Comparison of ENCODE assay signal across 24 mouse cellular contexts in genomic region chr11:25063042-25063441, GRCm38 (mm10).
DNase-seq lines count a peak whose midpoint lies in the region; ATAC-seq and TF ChIP-seq lines count a peak whose summit lies in the region.
"Had no signal": no experiment of that assay in that cellular context is flagged by ENCODE, and none has a peak within 500 bp of the region (broad histone marks: within the 10 kb centered on the region; RNA-seq: fewer than 3 reads in every experiment).

No protein-coding gene starts in this region.

- 17% methylated on average over 4 of the region's 4 CpGs for WGBS in forebrain, embryonic 11.5 days
- WGBS in forebrain, postnatal 0 days: 26% methylated on average over 4 of the region's 4 CpGs
- WGBS in intestine, embryonic 15.5 days: 40% methylated on average over 4 of the region's 4 CpGs
- 44% methylated on average over 4 of the region's 4 CpGs for WGBS in intestine, embryonic 16.5 days

- no peaks in the 10 kb centered on the region for H3K36me3 ChIP-seq in forebrain, embryonic 11.5 days (ENCODE audit: control insufficient read depth, insufficient read depth, low read length)
- no peaks in the 10 kb centered on the region for H3K36me3 ChIP-seq in forebrain, postnatal 0 days (ENCODE audit: insufficient read depth)
- no peaks in the 10 kb centered on the region for H3K36me3 ChIP-seq in intestine, embryonic 15.5 days
- no peaks in the 10 kb centered on the region for H3K36me3 ChIP-seq in intestine, embryonic 16.5 days (ENCODE audit: control insufficient read depth, insufficient read depth, low read length)
- H3K36me3 ChIP-seq: embryonic facial prominence, embryonic 15.5 days; G1E; heart, embryonic 15.5 days had no signal

- no peak overlapping the region for H3K4me3 ChIP-seq in forebrain, embryonic 11.5 days (ENCODE audit: low read depth, low read length)
- no peak overlapping the region for H3K4me3 ChIP-seq in forebrain, postnatal 0 days (ENCODE audit: low read depth, low read length)
- H3K4me3 ChIP-seq in intestine, embryonic 15.5 days (replicated peaks): no peak overlapping the region
- no peak overlapping the region for H3K4me3 ChIP-seq in intestine, embryonic 16.5 days (ENCODE audit: low read length)
- H3K4me3 ChIP-seq: embryonic facial prominence, embryonic 15.5 days; erythroblast, embryonic 14.5 days; heart, adult 2 months; heart, embryonic 15.5 days had no signal

- no peaks in the 10 kb centered on the region for H3K9me3 ChIP-seq in forebrain, embryonic 11.5 days (ENCODE audit: control insufficient read depth, low read length)
- H3K9me3 ChIP-seq in forebrain, postnatal 0 days (ENCODE audit: low read length): no peaks in the 10 kb centered on the region
- no peaks in the 10 kb centered on the region for H3K9me3 ChIP-seq in intestine, embryonic 15.5 days
- no peaks in the 10 kb centered on the region for H3K9me3 ChIP-seq in intestine, embryonic 16.5 days (ENCODE audit: control insufficient read depth, low read length)
- H3K9me3 ChIP-seq: embryonic facial prominence, embryonic 15.5 days; G1E; heart, embryonic 15.5 days had no signal

- no peak overlapping the region for H3K9ac ChIP-seq in forebrain, embryonic 11.5 days (ENCODE audit: low read length)
- H3K9ac ChIP-seq in forebrain, postnatal 0 days: no peak overlapping the region
- H3K9ac ChIP-seq in intestine, embryonic 15.5 days: no peak overlapping the region
- no peak overlapping the region for H3K9ac ChIP-seq in intestine, embryonic 16.5 days (ENCODE audit: low read depth, low read length)
- H3K9ac ChIP-seq: embryonic facial prominence, embryonic 15.5 days; heart, embryonic 15.5 days had no signal

- no peaks in the 10 kb centered on the region for H3K27me3 ChIP-seq in forebrain, embryonic 11.5 days (ENCODE audit: control insufficient read depth, insufficient read depth, low read length)
- H3K27me3 ChIP-seq in forebrain, postnatal 0 days (ENCODE audit: insufficient read depth, low read length): no peaks in the 10 kb centered on the region
- H3K27me3 ChIP-seq in intestine, embryonic 15.5 days (replicated peaks): no peaks in the 10 kb centered on the region
- no peaks in the 10 kb centered on the region for H3K27me3 ChIP-seq in intestine, embryonic 16.5 days (replicated peaks; ENCODE audit: control insufficient read depth, insufficient read depth, low read length)
- H3K27me3 ChIP-seq: embryonic facial prominence, embryonic 15.5 days; heart, embryonic 15.5 days had no signal

- peak; percentile 39 for DNase-seq in embryo, embryonic 10.5 days (ENCODE audit: low spot score)
- no peak for DNase-seq in embryo, embryonic 9.5 days (ENCODE audit: extremely low spot score)
- DNase-seq in forebrain, embryonic 11.5 days (ENCODE audit: low spot score): no peak
- DNase-seq in forebrain, postnatal 0 days: no peak
- peak; percentile 16 for DNase-seq in R1 (ENCODE audit: low read depth, low spot score)
- no peak for DNase-seq in adrenal gland, postnatal 25 days
- DNase-seq: B cell, adult 2 months; cerebellum, adult 11-12 months; cerebellum, adult 9-10 months; cerebellum, postnatal 25 days; gastrocnemius, postnatal 10 days; heart, adult 2 months; heart, postnatal 14 days; kidney, adult 2 months had no signal

- peak; percentile 51; the same call in 1 of the 2 replicates for ATAC-seq in forebrain, embryonic 11.5 days (replicated peaks; ENCODE audit: low FRiP score)
- ATAC-seq in forebrain, postnatal 0 days: no peak
- ATAC-seq in intestine, embryonic 15.5 days: no peak
- no peak for ATAC-seq in intestine, embryonic 16.5 days
- ATAC-seq: CD4-positive, CD25-positive, alpha-beta regulatory T cell, adult 4 months; forebrain, embryonic 14.5 days; hindbrain, postnatal 0 days had no signal

- H3K4me2 ChIP-seq in forebrain, embryonic 11.5 days (ENCODE audit: low read depth, low read length, severe bottlenecking): no peak overlapping the region
- H3K4me2 ChIP-seq in forebrain, postnatal 0 days (ENCODE audit: low read depth): no peak overlapping the region
- H3K4me2 ChIP-seq in intestine, embryonic 15.5 days (replicated peaks): no peak overlapping the region
- H3K4me2 ChIP-seq in intestine, embryonic 16.5 days (ENCODE audit: low read depth, low read length): no peak overlapping the region
- H3K4me2 ChIP-seq: embryonic facial prominence, embryonic 15.5 days; heart, embryonic 11.5 days; heart, embryonic 15.5 days had no signal

- H3K4me1 ChIP-seq in forebrain, embryonic 11.5 days (replicated peaks; ENCODE audit: control insufficient read depth, insufficient read depth, low read length): no peaks in the 10 kb centered on the region; the same call in 1 of the 2 replicates
- H3K4me1 ChIP-seq in forebrain, postnatal 0 days (ENCODE audit: insufficient read depth): no peaks in the 10 kb centered on the region
- peaks cover 9% of the 10 kb centered on the region; the same call in 1 of the 2 replicates for H3K4me1 ChIP-seq in intestine, embryonic 15.5 days (replicated peaks)
- no peaks in the 10 kb centered on the region for H3K4me1 ChIP-seq in intestine, embryonic 16.5 days (ENCODE audit: control insufficient read depth, insufficient read depth, low read length)
- H3K4me1 ChIP-seq: embryonic facial prominence, embryonic 15.5 days; heart, embryonic 15.5 days had no signal

- H3K27ac ChIP-seq in forebrain, embryonic 11.5 days (ENCODE audit: low read depth, low read length): no peak overlapping the region
- H3K27ac ChIP-seq in forebrain, postnatal 0 days (ENCODE audit: low read depth, low read length): no peak overlapping the region
- 0 out of 2 replicates have a peak overlapping the region, but pooled peaks have one; percentile 32 for H3K27ac ChIP-seq in intestine, embryonic 15.5 days
- H3K27ac ChIP-seq in intestine, embryonic 16.5 days (ENCODE audit: low read length): no peak overlapping the region
- H3K27ac ChIP-seq: embryonic facial prominence, embryonic 15.5 days; heart, adult 2 months; heart, embryonic 15.5 days; hindbrain, postnatal 0 days had no signal

- no peak for TF ChIP-seq CTCF in forebrain, postnatal 0 days (IDR thresholded peaks at IDR 0.05; ENCODE audit: low read depth)

Comparison
In these comparisons a context has a peak if more than half of its experiments do, and no peak if none do; other contexts are left out.
1. DNase-seq: peak in embryo, embryonic 10.5 days (single experiment) and R1 (single experiment); none in embryo, embryonic 9.5 days (single experiment), forebrain, embryonic 11.5 days (single experiment), forebrain, postnatal 0 days (single experiment) and adrenal gland, postnatal 25 days (single experiment).